Mouse (Mus musculus) stomach, postnatal 0 days (tissue): ENCODE measurements around the gene Rin2.

Experiments used
- CTCF ChIP-seq: IDR thresholded peaks from 2 replicates; pipeline ENCODE4 v1.5.1; 2016; ENCODE audit warnings: antibody characterized with exemption, low read depth, mild to moderate bottlenecking, moderate library complexity
- EP300 ChIP-seq: optimal IDR thresholded peaks from 2 replicates; pipeline ENCODE3; 2016; ENCODE audit warnings: antibody characterized with exemption

DNA sequence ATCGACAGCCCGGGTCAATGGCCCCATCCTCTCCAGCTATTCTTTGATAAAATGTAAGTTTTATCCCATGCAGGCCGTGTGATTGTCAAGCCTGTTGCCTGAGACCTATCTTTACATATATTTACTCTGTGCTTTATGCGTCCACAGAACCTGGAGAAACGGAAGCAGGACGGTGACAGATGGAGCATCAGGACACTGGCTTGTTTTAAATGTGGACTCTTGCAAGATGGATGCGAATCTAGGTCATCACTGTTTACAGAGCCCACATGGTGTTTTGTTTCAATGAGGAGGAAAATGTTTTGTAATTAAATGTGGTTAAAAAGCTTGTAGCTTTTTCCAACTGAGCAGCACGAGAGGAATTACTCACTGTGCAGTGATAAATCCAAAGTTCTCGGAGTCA lies 223.1 kb downstream of the Rin2 start:
- TF ChIP-seq CTCF (no peak), EP300 (no peak)
